Mouse (Mus musculus): ENCODE measurements around the gene Gm16381. TPM values are rescaled to one million over a fixed set of nuclear protein-coding genes. Genes with fewer than 3 reads are reported as not detected.
"Not testable (repeated sequence)": the region's sequence is repeated elsewhere in the genome, so short reads cannot be mapped to it uniquely, and the experiment has no call there.

Gm16381 gene
- polyA plus RNA-seq (2015; fragmentation: Nextera tagmentation; extraction: Ambion mirVana) = not detected in 2 replicates

DNA sequence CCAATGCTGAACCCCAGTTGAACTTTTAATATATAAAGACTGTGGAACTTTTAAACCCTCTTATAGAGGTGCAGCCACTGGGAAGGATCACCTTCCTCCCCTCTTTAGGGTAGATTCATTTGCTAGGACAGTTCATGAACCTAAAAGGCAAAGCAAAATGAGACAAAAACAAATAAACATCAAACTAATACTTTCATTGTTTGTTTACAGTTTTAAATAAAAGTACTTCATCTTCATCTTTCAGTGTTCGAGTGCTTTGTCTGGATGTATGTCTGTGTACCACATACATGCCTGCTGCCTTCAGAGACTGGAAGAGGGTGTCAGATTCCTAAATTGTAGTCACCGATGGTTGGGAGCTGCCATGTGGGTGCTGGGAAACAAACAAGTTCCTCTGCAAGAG is at the start of gene Gm16381:
Gene Gm16381 (minus strand): TSS at position 101 of the 400 bp plus-strand sequence.
- H3K4me1 ChIP-seq; H3K36me3 ChIP-seq (ENCODE audit: poor library complexity, severe bottlenecking); H3K4me3 ChIP-seq; H3K4me2 ChIP-seq; H3K9me3 ChIP-seq (replicated peaks); H3K27ac ChIP-seq; H3K9ac ChIP-seq; H3K27me3 ChIP-seq; ATAC-seq: not testable (repeated sequence)
- 93% methylated on average over 2 of the region's 2 CpGs for WGBS

DNA sequence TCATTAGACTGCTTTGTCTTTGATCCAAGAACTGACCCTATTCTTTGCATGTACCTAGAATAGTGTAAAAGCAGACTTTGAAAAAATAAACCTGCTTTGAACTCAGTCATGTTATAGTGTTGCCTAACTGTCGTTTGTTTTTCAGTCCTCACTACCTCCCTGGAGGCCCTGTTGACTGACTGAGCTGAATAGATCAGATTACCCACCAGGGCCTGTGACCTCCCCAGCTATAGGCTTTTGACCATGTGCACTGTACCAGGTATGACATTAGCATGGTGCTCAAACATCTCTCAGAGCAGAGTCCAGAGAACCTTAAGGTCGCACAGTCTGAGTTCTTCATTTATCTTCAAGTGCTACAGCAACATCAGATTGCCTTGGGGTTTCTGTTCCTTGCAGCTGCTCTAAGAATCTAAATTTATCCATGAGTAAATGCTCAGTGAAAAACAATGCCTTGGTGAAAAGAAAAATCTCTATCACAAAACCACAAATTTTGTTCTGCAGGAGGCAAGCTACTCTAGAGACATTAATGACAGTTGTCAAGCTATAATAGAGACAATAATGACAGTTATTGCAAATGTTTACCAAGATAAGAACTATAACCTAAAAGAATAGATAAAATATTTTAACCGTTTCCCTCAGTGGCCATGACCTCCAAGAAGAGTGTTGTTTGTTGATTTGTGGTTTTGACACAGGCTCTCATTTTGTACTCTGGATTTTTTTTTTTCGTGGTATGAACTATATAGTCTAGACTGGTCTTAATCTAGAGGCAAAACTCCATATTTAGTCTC is 8.7 kb upstream of the Gm16381 start:
- H3K36me3 ChIP-seq (ENCODE audit: poor library complexity, severe bottlenecking); H3K9me3 ChIP-seq (replicated peaks); H3K4me2 ChIP-seq; H3K4me1 ChIP-seq; H3K27ac ChIP-seq; H3K27me3 ChIP-seq; ATAC-seq; H3K9ac ChIP-seq; H3K4me3 ChIP-seq: not testable (repeated sequence)
- 85% methylated on average over 2 of the region's 4 CpGs for WGBS

DNA sequence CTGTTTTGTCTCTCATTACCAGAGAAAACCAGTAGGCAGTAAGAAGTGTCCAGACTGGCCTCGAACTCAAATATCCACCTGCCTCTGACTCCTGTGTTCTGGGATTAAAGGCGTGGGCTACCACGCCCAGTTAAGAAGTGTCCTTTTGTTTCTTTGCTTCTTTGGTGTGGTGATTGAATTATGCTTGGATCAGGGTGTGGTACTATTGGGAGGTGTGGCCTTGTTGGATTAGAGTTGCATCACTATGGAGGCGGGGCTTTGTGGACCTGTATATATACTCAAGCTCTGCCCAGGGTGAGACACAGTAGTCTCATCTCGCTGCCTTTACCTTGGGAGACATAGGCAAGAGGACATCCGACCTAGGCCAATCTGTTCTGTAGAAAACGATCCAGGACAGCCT is 25.9 kb downstream of the Gm16381 start, which contains the start of gene Gm4027:
Gene Gm4027 (plus strand): TSS at position 301 of the 400 bp plus-strand sequence.
- not testable (repeated sequence) for H3K27me3 ChIP-seq; H3K4me2 ChIP-seq; ATAC-seq; H3K36me3 ChIP-seq (ENCODE audit: poor library complexity, severe bottlenecking); H3K9me3 ChIP-seq (replicated peaks); H3K27ac ChIP-seq; H3K9ac ChIP-seq; H3K4me3 ChIP-seq; H3K4me1 ChIP-seq
- 90% methylated on average over 7 of the region's 7 CpGs for WGBS

DNA sequence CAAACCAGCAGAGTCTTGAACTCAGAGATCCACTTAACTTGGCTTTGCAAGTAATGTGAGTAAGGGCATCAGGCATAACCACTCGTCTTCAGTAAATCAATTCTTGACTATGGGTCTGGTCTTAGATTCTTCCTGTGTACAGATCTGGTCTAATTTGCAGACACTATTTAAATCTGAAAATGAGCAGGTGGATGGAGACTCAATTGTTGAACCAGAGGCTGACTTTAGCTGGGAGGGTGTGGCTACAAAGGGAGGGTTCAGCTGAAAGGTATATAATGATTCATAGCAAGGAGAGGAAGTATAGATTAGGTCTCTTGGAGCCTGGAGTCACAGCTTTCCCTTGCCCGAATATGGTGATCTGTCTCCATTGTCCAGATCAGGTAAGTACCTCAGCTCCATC is 42.0 kb downstream of the Gm16381 start, which contains the start of gene Oog1:
Gene Oog1 (plus strand): TSS at position 301 of the 400 bp plus-strand sequence.
- not testable (repeated sequence) for H3K36me3 ChIP-seq (ENCODE audit: poor library complexity, severe bottlenecking); ATAC-seq; H3K4me1 ChIP-seq; H3K27ac ChIP-seq; H3K4me3 ChIP-seq; H3K9ac ChIP-seq; H3K27me3 ChIP-seq; H3K9me3 ChIP-seq (replicated peaks); H3K4me2 ChIP-seq
- 65% methylated on average over 1 of the region's 2 CpGs for WGBS

DNA sequence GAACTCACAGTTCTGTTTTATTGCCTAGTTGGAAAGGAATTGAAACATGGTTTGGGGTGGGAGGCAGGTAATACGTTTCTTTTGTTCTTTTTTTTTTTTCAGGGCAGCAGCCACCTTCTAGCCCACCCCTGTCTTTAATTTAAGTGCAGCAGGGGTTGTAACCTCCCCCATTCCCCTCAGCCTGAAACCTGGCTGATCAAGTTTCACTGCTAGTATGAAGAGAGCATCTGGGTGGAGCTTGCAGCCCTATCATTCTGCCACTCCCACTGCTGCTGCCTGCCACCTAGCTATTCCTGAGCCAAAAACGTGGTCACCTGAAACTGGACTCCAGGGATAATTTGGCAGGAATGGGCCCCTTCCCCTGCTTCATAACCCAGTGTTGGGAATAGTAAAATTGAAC is 43.0 kb downstream of the Gm16381 start:
- not testable (repeated sequence) for H3K4me2 ChIP-seq; H3K27me3 ChIP-seq; H3K9ac ChIP-seq; H3K27ac ChIP-seq; H3K4me3 ChIP-seq; H3K36me3 ChIP-seq (ENCODE audit: poor library complexity, severe bottlenecking); H3K9me3 ChIP-seq (replicated peaks); H3K4me1 ChIP-seq; ATAC-seq
- WGBS = 12% methylated on average over 2 of the region's 2 CpGs

Other genes with a start within 250 kb of the Gm16381 start
- 327 and 345 TPM in 2 replicates for gene Slirp, start 200.7 kb downstream of the Gm16381 start, polyA plus RNA-seq (2015; fragmentation: Nextera tagmentation; extraction: Ambion mirVana)
- 47.2 and 56.5 TPM in 2 replicates for gene Alkbh1, start 200.6 kb downstream of the Gm16381 start, polyA plus RNA-seq (2015; fragmentation: Nextera tagmentation; extraction: Ambion mirVana)
- 146 and 151 TPM in 2 replicates for gene Snw1, start 172.3 kb downstream of the Gm16381 start, polyA plus RNA-seq (2015; fragmentation: Nextera tagmentation; extraction: Ambion mirVana)
- gene Gm5788, start 149.9 kb downstream of the Gm16381 start, polyA plus RNA-seq (2015; fragmentation: Nextera tagmentation; extraction: Ambion mirVana) = not detected in 2 replicates
- not detected in 2 replicates for gene Gm8300, start 130.3 kb downstream of the Gm16381 start, polyA plus RNA-seq (2015; fragmentation: Nextera tagmentation; extraction: Ambion mirVana)
- gene Oog1, start 41.9 kb downstream of the Gm16381 start, polyA plus RNA-seq (2015; fragmentation: Nextera tagmentation; extraction: Ambion mirVana) = not detected in 2 replicates
- not detected in 2 replicates for gene Gm4027, start 25.8 kb downstream of the Gm16381 start, polyA plus RNA-seq (2015; fragmentation: Nextera tagmentation; extraction: Ambion mirVana)
- gene Gm21319, start 131.1 kb upstream of the Gm16381 start, polyA plus RNA-seq (2015; fragmentation: Nextera tagmentation; extraction: Ambion mirVana) = not detected in 2 replicates
- gene Gm21936, start 150.9 kb upstream of the Gm16381 start, polyA plus RNA-seq (2015; fragmentation: Nextera tagmentation; extraction: Ambion mirVana) = not detected in 2 replicates
- not detected in 2 replicates for gene BB287469, start 172.0 kb upstream of the Gm16381 start, polyA plus RNA-seq (2015; fragmentation: Nextera tagmentation; extraction: Ambion mirVana)
- not detected in 2 replicates for gene Gm2001, start 197.7 kb upstream of the Gm16381 start, polyA plus RNA-seq (2015; fragmentation: Nextera tagmentation; extraction: Ambion mirVana)
- gene Gm2016, start 229.5 kb upstream of the Gm16381 start, polyA plus RNA-seq (2015; fragmentation: Nextera tagmentation; extraction: Ambion mirVana) = not detected in 2 replicates